Mouse (Mus musculus) G1E (cell line): ENCODE data around the gene Prune1.

ENCODE experiments used
- CTCF ChIP-seq: IDR thresholded peaks from 2 replicates; pipeline ENCODE4 v1.5.1; 2012; ENCODE audit warnings: low read depth, low read length, inconsistent platforms, mixed read lengths
- GATA1 ChIP-seq: IDR thresholded peaks from 2 replicates; pipeline ENCODE4 v1.6.1; 2012; ENCODE audit warnings: borderline replicate concordance, low read length, inconsistent platforms, mixed read lengths
- GATA2 ChIP-seq: IDR thresholded peaks from 2 replicates; pipeline ENCODE4 v1.6.1; 2012; ENCODE audit warnings: low read depth, low read length, inconsistent platforms, borderline replicate concordance
- POLR2AphosphoS5 ChIP-seq: IDR thresholded peaks from 2 replicates; pipeline ENCODE4 v1.6.1; 2012; ENCODE audit warnings: low read depth, low read length, inconsistent platforms; ENCODE audit not compliant: insufficient replicate concordance
- TAL1 ChIP-seq: conservative IDR thresholded peaks from 2 replicates; pipeline ENCODE4 v1.6.1; 2012; ENCODE audit warnings: low read depth, low read length, inconsistent platforms, mixed read lengths

- TF ChIP-seq CTCF (no peak), GATA1 (no peak), POLR2AphosphoS5 (peak; percentile 71; the same call in 1 of the 2 replicates), GATA2 (no peak), TAL1 (no peak)
Observed at GRCm38 (mm10) chr3:95324454-95325144, 42.7 kb upstream of the Prune1 start.
